ENCODE assay signal across 13 mouse cellular contexts in the genomic region with DNA sequence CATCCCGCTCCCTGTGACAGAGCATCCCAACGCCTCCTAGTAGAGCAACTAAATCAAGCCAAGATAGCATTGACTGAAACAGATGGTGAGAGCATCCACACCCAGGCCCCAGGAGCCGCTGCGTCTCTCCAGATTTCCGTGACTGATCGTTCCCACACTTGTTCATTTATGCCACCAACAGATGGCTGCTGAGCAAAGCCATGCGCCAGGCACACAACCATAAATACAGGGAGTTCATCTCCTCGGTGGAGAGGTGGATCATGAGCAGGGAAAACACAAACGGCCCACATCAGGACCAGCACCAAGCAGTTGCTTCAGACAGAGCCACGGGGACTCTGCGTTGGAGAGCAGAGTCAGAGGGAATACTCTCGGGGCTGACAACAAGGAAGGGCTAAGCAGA. TPM values are rescaled to one million over a fixed set of nuclear protein-coding genes. Genes with fewer than 3 reads are reported as not detected.
DNase-seq lines count a peak whose midpoint lies in the region; ATAC-seq and TF ChIP-seq lines count a peak whose summit lies in the region.
"Had no signal": no experiment of that assay in that cellular context is flagged by ENCODE, and none has a peak within 500 bp of the region (broad histone marks: within the 10 kb centered on the region; RNA-seq: fewer than 3 reads in every experiment).

No protein-coding gene starts in this region.

- H3K9me3 ChIP-seq in hindbrain, embryonic 15.5 days, result no peaks in the 10 kb centered on the region
- H3K9me3 ChIP-seq in hindbrain, embryonic 10.5 days, result no peaks in the 10 kb centered on the region

- no peak overlapping the region for H3K27ac ChIP-seq in hindbrain, embryonic 15.5 days (replicated peaks)
- no peak overlapping the region for H3K27ac ChIP-seq in hindbrain, embryonic 10.5 days
- H3K27ac ChIP-seq in cortical plate, adult 2 months (ENCODE audit: insufficient read depth, low read length), result 0 out of 2 replicates have a peak overlapping the region, but pooled peaks have one; percentile 9

- H3K4me2 ChIP-seq in hindbrain, embryonic 15.5 days, result no peak overlapping the region
- H3K4me2 ChIP-seq: midbrain, embryonic 11.5 days had no signal

- H3K4me3 ChIP-seq in hindbrain, embryonic 15.5 days, result no peak overlapping the region
- H3K4me3 ChIP-seq in hindbrain, embryonic 10.5 days, result no peak overlapping the region
- H3K4me3 ChIP-seq in cortical plate, adult 2 months (ENCODE audit: insufficient read depth, low read length), result no peak overlapping the region

- no peak for TF ChIP-seq CTCF in cortical plate, adult 2 months (IDR thresholded peaks at IDR 0.05; ENCODE audit: extremely low read depth, insufficient read depth, low read length)

- no peaks in the 10 kb centered on the region for H3K4me1 ChIP-seq in hindbrain, embryonic 15.5 days (replicated peaks)
- no peaks in the 10 kb centered on the region for H3K4me1 ChIP-seq in hindbrain, embryonic 10.5 days (replicated peaks)
- H3K4me1 ChIP-seq in cortical plate, adult 2 months (ENCODE audit: control insufficient read depth, insufficient read depth, low read length), result no peaks in the 10 kb centered on the region; the same call in 1 of the 2 replicates

- no peak for DNase-seq in hindbrain, embryonic 10.5 days (ENCODE audit: low spot score)
- DNase-seq in layer of hippocampus, adult 9-11 months, result peak; percentile 88
- DNase-seq in right cerebral cortex, postnatal 14 days, result peak; percentile 34
- DNase-seq in gastrocnemius, postnatal 10 days, result no peak
- no peak for DNase-seq in heart, adult 11 months
- DNase-seq in adrenal gland, adult 8-10 months, result no peak

- H3K9ac ChIP-seq in hindbrain, embryonic 15.5 days, result no peak overlapping the region

- 0 out of 2 replicates have a peak, but pooled peaks have one; percentile 8 for ATAC-seq in hindbrain, embryonic 15.5 days (ENCODE audit: low FRiP score, low read depth)

- 87% methylated on average over 12 of the region's 12 CpGs for WGBS in hindbrain, embryonic 15.5 days
- WGBS in hindbrain, embryonic 10.5 days, result 93% methylated on average over 12 of the region's 12 CpGs

- peaks cover 75% of the 10 kb centered on the region for H3K36me3 ChIP-seq in hindbrain, embryonic 15.5 days
- H3K36me3 ChIP-seq in hindbrain, embryonic 10.5 days, result peaks cover 98% of the 10 kb centered on the region

- TF ChIP-seq POLR2A in cortical plate, adult 2 months (IDR thresholded peaks at IDR 0.05; ENCODE audit: extremely low read depth, insufficient read depth, low read length), result no peak

- H3K27me3 ChIP-seq in hindbrain, embryonic 15.5 days, result no peaks in the 10 kb centered on the region
- no peaks in the 10 kb centered on the region for H3K27me3 ChIP-seq in hindbrain, embryonic 10.5 days (ENCODE audit: insufficient read depth, poor library complexity, severe bottlenecking)

RNA-seq across cellular contexts. Expression of a gene that starts 20.8 kb away (rescaled TPM):
- polyA plus RNA-seq in hindbrain, embryonic 15.5 days (2015; fragmentation: Nextera tagmentation; extraction: Ambion mirVana), result 32.5 and 40.0 TPM in 2 replicates
- 36.8 and 38.4 TPM in 2 replicates for polyA plus RNA-seq in hindbrain, embryonic 10.5 days (2016; fragmentation: Nextera tagmentation; extraction: Ambion mirVana)
- 55.0 and 57.8 TPM in 2 replicates for polyA plus RNA-seq in cortical plate, adult 2 months (2012; rRNA removed)
- total RNA-seq in gastrocnemius, postnatal 10 days (2021), result 10 to 100 TPM; 11.7 to 18.7 TPM
- total RNA-seq in adrenal gland, adult 8-10 months (2022), result 10 to 100 TPM; 35.7 to 69.0 (median 43.8) TPM

RNA-seq across cellular contexts. Expression of a gene that starts 29.8 kb away (rescaled TPM):
- polyA plus RNA-seq in hindbrain, embryonic 15.5 days (2015; fragmentation: Nextera tagmentation; extraction: Ambion mirVana), result 77.1 and 80.5 TPM in 2 replicates
- polyA plus RNA-seq in hindbrain, embryonic 10.5 days (2016; fragmentation: Nextera tagmentation; extraction: Ambion mirVana), result 94.1 and 95.3 TPM in 2 replicates
- 85.2 and 90.3 TPM in 2 replicates for polyA plus RNA-seq in cortical plate, adult 2 months (2012; rRNA removed)
- total RNA-seq in gastrocnemius, postnatal 10 days (2021), result 10 to 100 TPM; 26.9 to 35.6 TPM
- 100 to 1,000 TPM in 2 of 4 experiments, 10 to 100 TPM in 2; 85.8 to 143 (median 110) TPM for total RNA-seq in adrenal gland, adult 8-10 months (2022)

RNA-seq across cellular contexts. Expression of a gene that starts 37.4 kb away (rescaled TPM):
- polyA plus RNA-seq in hindbrain, embryonic 15.5 days (2015; fragmentation: Nextera tagmentation; extraction: Ambion mirVana), result not detected in 2 replicates
- not detected in 2 replicates for polyA plus RNA-seq in hindbrain, embryonic 10.5 days (2016; fragmentation: Nextera tagmentation; extraction: Ambion mirVana)
- not detected in 2 replicates for polyA plus RNA-seq in cortical plate, adult 2 months (2012; rRNA removed)
- total RNA-seq in gastrocnemius, postnatal 10 days (2021), result not detected
- total RNA-seq in adrenal gland, adult 8-10 months (2022), result not detected
- total RNA-seq: layer of hippocampus, postnatal 10 days had no signal
- polyA plus RNA-seq: C2C12; lung, adult 2 months; midbrain, embryonic 11.5 days; stomach, embryonic 16.5 days had no signal

RNA-seq across cellular contexts. Expression of a gene that starts 37.8 kb away (rescaled TPM):
- polyA plus RNA-seq in hindbrain, embryonic 15.5 days (2015; fragmentation: Nextera tagmentation; extraction: Ambion mirVana), result 1.2 and 1.5 TPM in 2 replicates
- 1.4 and 1.9 TPM in 2 replicates for polyA plus RNA-seq in hindbrain, embryonic 10.5 days (2016; fragmentation: Nextera tagmentation; extraction: Ambion mirVana)
- polyA plus RNA-seq in cortical plate, adult 2 months (2012; rRNA removed), result 4.1 and 4.7 TPM in 2 replicates
- 1 to 10 TPM; 6.0 to 6.3 TPM for total RNA-seq in gastrocnemius, postnatal 10 days (2021)
- 10 to 100 TPM; 28.7 to 37.8 (median 34.4) TPM for total RNA-seq in adrenal gland, adult 8-10 months (2022)

RNA-seq across cellular contexts. Expression of a gene that starts 55.0 kb away (rescaled TPM):
- 14.8 and 15.4 TPM in 2 replicates for polyA plus RNA-seq in hindbrain, embryonic 15.5 days (2015; fragmentation: Nextera tagmentation; extraction: Ambion mirVana)
- polyA plus RNA-seq in hindbrain, embryonic 10.5 days (2016; fragmentation: Nextera tagmentation; extraction: Ambion mirVana), result 3.8 and 4.1 TPM in 2 replicates
- 28.9 and 31.7 TPM in 2 replicates for polyA plus RNA-seq in cortical plate, adult 2 months (2012; rRNA removed)
- 10 to 100 TPM; 12.0 to 12.5 TPM for total RNA-seq in gastrocnemius, postnatal 10 days (2021)
- total RNA-seq in adrenal gland, adult 8-10 months (2022), result 10 to 100 TPM; 49.4 to 80.4 (median 66.3) TPM

Comparison
In these comparisons a context has a peak if more than half of its experiments do, and no peak if none do; other contexts are left out.
1. DNase-seq: peak in layer of hippocampus, adult 9-11 months (single experiment) and right cerebral cortex, postnatal 14 days (single experiment); none in hindbrain, embryonic 10.5 days (single experiment), gastrocnemius, postnatal 10 days (single experiment), heart, adult 11 months (single experiment) and adrenal gland, adult 8-10 months (single experiment).